Mouse (Mus musculus): ENCODE measurements around the gene Hoxc12. TPM values are rescaled to one million over a fixed set of nuclear protein-coding genes. Genes with fewer than 3 reads are reported as not detected.

Hoxc12 gene
- total RNA-seq, 2 experiments from 2014 or later = not detected

- no peak for DNase-seq
Measured at GRCm38 (mm10) chr15:102983716-102984115, 47.2 kb downstream of the Hoxc12 start.

GRCm38 (mm10) chr15:102984521-102984920 lies 48.0 kb downstream of the Hoxc12 start:
- no peak for DNase-seq

GRCm38 (mm10) chr15:102984925-102985324 lies 48.4 kb downstream of the Hoxc12 start:
- no peak for DNase-seq

- DNase-seq = peak; percentile 69 to 81
Measured at GRCm38 (mm10) chr15:102987124-102987833, 50.7 kb downstream of the Hoxc12 start.

- DNase-seq = no peak
Measured at GRCm38 (mm10) chr15:102988078-102988477, 51.5 kb downstream of the Hoxc12 start.

Small RNA genes lying within 50 kb of the gene (microRNA-seq; reads per million reads assigned to microRNA genes)
- 3.0 to 3.2 reads per million in 2 experiments for gene Mir196a-2

Other genes starting within 250 kb of the Hoxc12 start
- gene Calcoco1, start 214.6 kb upstream of the Hoxc12 start, total RNA-seq (2021) = 10 to 100 TPM; 86.7 to 89.8 TPM
- gene Hoxc13, start 15.7 kb upstream of the Hoxc12 start, total RNA-seq (2021) = not detected
- gene Hoxc11, start 17.7 kb downstream of the Hoxc12 start, total RNA-seq (2021) = not detected
- not detected for gene Hoxc10, start 30.0 kb downstream of the Hoxc12 start, total RNA-seq (2021)
- gene Hoxc5, start 30.7 kb downstream of the Hoxc12 start, total RNA-seq (2021) = not detected
- gene Hoxc9, start 39.7 kb downstream of the Hoxc12 start, total RNA-seq (2021) = not detected
- not detected for gene Hoxc8, start 53.9 kb downstream of the Hoxc12 start, total RNA-seq (2021)
- gene Hoxc6, start 61.5 kb downstream of the Hoxc12 start, total RNA-seq (2021) = not detected
- not detected for gene Hoxc4, start 82.2 kb downstream of the Hoxc12 start, total RNA-seq (2021)
- 10 to 100 TPM; 20.9 to 22.5 TPM for gene Smug1, start 230.3 kb downstream of the Hoxc12 start, total RNA-seq (2021)